Mouse (Mus musculus) small intestine, adult 10 weeks (tissue): ENCODE results near the gene Twist2. TPM values are rescaled to one million over a fixed set of nuclear protein-coding genes. Genes with fewer than 3 reads are reported as not detected.

Experiments
- polyA plus RNA-seq: library from polyadenylated mRNA; stranded (reverse); fragments of 350-450 nt; fragmentation: Illumina TruSeq; extraction: RNeasy Lipid Tissue Mini Kit (QIAGEN cat#74804); gene quantifications from one replicate; pipeline ENCODE4 v1.2.3, GENCODE M21; 2014; ENCODE audit warnings: low replicate concordance

Twist2 gene
- 0.26 TPM for polyA plus RNA-seq

DNA sequence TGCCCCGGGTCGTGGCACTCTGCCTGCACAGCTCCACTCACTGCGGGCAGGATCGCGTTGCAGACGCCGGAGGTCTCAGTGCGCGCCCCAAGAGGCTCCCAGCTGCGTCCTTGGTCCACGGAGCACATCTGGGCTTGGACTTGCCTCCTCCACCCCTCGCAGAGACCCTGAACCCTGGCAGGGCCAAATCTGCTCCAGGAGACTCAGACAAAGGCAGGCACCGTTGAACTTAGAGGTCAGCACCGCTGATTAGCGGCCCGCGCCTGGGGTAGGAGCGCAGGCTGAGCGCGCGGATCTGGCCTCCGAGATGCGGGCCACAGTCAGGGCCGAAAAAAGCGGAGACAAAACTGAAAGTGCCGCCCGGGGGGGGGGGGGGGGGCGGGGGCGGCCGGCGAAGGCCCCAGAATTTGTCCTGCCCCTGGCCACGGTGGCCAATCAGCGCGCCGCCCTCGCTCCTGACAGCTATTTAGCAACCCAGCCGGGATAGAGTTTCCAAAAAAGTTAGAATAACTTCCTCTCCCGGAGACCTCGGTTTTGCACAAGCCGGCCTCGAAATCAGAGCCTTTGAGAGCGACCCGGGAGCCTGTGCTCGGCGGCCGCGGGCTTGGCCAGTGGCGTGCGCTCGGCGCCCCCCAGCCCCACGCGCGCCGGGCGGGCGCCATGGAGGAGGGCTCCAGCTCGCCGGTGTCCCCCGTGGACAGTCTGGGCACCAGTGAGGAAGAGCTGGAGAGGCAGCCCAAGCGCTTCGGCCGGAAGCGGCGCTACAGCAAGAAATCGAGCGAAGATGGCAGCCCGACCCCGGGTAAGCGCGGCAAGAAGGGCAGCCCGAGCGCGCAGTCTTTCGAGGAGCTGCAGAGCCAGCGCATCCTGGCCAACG is at the start of gene Twist2:
TSS of gene Twist2 (plus strand) at position 495 of the 877 bp plus-strand sequence.

